Mouse (Mus musculus): Measurements from ENCODE around the gene Mtx1. TPM values are rescaled to one million over a fixed set of nuclear protein-coding genes. Genes with fewer than 3 reads are reported as not detected.

Mtx1 gene
- polyA plus RNA-seq, 2 experiments: 83.2 to 101 TPM

DNA sequence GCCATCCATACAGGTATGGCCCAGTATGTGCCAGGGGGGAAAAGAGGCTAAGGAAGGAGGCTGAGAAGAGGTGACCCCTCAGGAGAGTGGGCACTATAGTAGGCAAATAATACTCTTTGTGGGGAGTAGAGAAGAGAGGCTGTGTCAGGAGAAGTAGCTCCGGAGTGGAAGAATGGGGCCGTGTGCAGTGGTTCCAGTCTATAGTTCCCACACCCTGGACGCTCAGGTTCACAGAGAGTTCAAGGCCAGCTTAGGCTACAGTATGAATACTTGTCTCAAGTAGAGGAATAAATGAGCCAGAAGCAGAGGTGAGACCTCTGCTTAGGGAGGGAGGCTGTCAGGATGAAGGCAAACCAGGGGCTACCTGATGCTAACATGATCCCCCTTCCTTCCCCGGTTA is 2.4 kb upstream of the Mtx1 start:
- TF ChIP-seq CTCF (IDR thresholded peaks at IDR 0.05; ENCODE audit: low read depth) (no peak), EP300 (IDR thresholded peaks at IDR 0.05; ENCODE audit: low read depth) (no peak)
- Histone ChIP-seq H3K4me1 (replicated peaks; ENCODE audit: control insufficient read depth in 2 of 2, insufficient read depth in 2 of 2, low read length in 1 of 2) (peaks cover 0 to 5% of the 10 kb centered on the region in 2 experiments; a peak in 1 of 4 replicates), H3K27me3 (ENCODE audit: control insufficient read depth, insufficient read depth, low read length) (peaks cover 38% of the 10 kb centered on the region), H3K4me3 (ENCODE audit: insufficient read depth in 1 of 2, low read depth in 2 of 2, low read length in 2 of 2) (no peak overlapping the region), H3K9ac (replicated peaks) (no peak overlapping the region), H3K4me2 (ENCODE audit: low read depth) (no peak overlapping the region), H3K9me3 (ENCODE audit: control insufficient read depth, low read length) (no peaks in the 10 kb centered on the region), H3K27ac (no peak overlapping the region), H3K36me3 (replicated peaks; ENCODE audit: control insufficient read depth, insufficient read depth, low read depth) (no peaks in the 10 kb centered on the region)
- 79% methylated on average over 4 of the region's 4 CpGs for WGBS (ENCODE audit: insufficient replicate concordance)
- DNase-seq (ENCODE audit: low read depth in 3 of 3, low spot score in 3 of 3): no peak
- ATAC-seq (ENCODE audit: insufficient read depth): no peak

DNA sequence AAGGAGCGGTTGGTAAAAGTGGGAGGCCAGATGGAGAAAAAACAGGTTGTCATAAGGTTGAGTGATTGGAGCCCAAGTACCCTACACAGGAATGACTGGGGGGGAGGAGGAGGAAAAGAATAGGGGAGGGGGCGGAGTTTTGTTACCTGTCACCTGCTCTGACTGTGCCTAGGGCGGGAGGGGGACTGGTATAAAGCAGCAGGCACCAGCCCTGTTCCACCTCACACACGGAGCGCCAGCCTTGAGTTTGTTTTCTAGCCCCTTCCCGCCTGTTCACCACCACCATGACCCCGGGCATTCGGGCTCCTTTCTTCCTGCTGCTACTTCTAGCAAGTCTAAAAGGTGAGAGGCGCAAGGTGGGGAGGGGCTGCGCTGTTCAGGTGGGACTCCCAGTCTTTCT is 1.9 kb upstream of the Mtx1 start, which contains the start of gene Muc1:
Gene Muc1 (plus strand): TSS at position 222 of the 400 bp plus-strand sequence.
- Histone ChIP-seq H3K36me3 (replicated peaks; ENCODE audit: control insufficient read depth, insufficient read depth, low read depth) (no peaks in the 10 kb centered on the region), H3K4me1 (replicated peaks; ENCODE audit: control insufficient read depth in 2 of 2, insufficient read depth in 2 of 2, low read length in 1 of 2) (peaks cover 0 to 5% of the 10 kb centered on the region in 2 experiments; a peak in 1 of 4 replicates), H3K4me2 (ENCODE audit: low read depth) (peak within 1 kb of the TSS; percentile 62), H3K27ac (no peak within 1 kb of the TSS), H3K4me3 (ENCODE audit: insufficient read depth in 1 of 2, low read depth in 2 of 2, low read length in 2 of 2) (peak within 1 kb of the TSS; percentile 43 to 66), H3K9me3 (ENCODE audit: control insufficient read depth, low read length) (no peaks in the 10 kb centered on the region), H3K9ac (replicated peaks) (peak within 1 kb of the TSS; percentile 4; the same call in 1 of the 2 replicates), H3K27me3 (ENCODE audit: control insufficient read depth, insufficient read depth, low read length) (peaks cover 38% of the 10 kb centered on the region)
- ATAC-seq (ENCODE audit: insufficient read depth) (no peak), DNase-seq (ENCODE audit: low read depth in 3 of 3, low spot score in 3 of 3) (no peak)
- 40% methylated on average over 10 of the region's 10 CpGs for WGBS (ENCODE audit: insufficient replicate concordance)
- TF ChIP-seq EP300 (IDR thresholded peaks at IDR 0.05; ENCODE audit: low read depth) (no peak), CTCF (IDR thresholded peaks at IDR 0.05; ENCODE audit: low read depth) (no peak)

DNA sequence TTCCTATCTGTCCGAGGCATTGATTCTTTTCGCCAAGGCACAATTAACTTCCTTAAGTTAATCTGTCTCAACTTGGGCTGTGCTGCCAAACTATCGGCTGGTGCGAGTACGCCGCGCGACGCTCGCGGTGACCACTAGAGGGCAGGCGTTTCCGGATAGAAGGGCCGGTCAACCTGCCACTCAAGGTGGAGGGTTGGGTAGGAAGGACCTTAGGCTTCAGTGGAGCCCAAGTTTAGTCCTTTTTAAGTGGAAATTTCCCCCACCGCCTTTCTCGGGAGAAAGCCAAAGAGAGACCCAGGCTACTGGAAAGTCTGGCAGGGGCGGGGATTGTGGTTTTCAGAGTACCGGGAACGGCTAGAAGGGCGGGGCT is 1.3 kb upstream of the Mtx1 start:
- TF ChIP-seq CTCF (IDR thresholded peaks at IDR 0.05; ENCODE audit: low read depth): peak; percentile 98
- TF ChIP-seq EP300 (IDR thresholded peaks at IDR 0.05; ENCODE audit: low read depth): no peak

DNA sequence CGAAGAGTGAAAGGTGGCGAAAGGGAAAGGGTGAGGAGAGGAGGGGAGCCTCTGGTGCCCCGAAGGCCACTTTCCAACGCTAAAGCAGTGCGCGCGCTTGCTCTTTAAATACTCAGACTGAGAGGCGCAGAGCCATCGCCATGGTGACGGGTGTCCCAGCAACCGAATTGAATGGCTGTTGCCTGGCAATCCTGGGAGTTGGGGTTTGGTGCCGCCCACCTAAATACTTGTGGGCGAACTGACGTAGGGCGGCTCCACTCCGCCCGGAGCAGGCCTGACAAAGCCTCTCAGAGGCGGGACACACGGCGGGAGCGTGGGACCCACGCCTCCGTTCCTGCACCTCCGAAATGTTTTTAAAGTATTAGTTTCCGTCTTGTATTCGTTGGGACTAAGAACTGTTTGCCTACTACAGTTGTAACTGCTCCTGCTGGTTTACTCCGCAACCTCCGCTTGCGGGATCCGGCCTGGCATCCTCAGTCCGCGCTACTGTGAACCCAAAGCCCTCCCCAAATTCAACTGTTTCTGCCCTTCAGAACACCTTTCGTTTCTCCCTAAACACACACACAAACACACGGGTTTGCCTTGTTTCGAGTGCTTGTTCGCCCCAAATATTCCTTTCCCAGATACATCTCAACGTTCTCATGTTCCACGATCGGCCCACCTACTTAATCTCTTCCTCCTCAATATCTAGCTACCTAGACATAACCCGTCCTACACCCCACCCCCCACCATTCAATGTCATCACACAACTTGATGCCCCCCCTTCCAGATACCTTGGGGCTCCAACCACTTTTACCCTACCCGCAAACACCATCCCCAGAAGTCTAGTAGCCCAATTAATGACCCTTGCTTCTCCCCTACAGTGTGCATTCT is 655 bp upstream of the Mtx1 start:
- Histone ChIP-seq H3K4me2 (ENCODE audit: low read depth) (peak overlapping the region; percentile 62), H3K27ac (no peak overlapping the region), H3K9me3 (ENCODE audit: control insufficient read depth, low read length) (no peaks in the 10 kb centered on the region), H3K4me3 (ENCODE audit: insufficient read depth in 1 of 2, low read depth in 2 of 2, low read length in 2 of 2) (peak overlapping the region in 1 of 2 experiments; percentile 43; a peak in 3 of 4 replicates), H3K4me1 (replicated peaks; ENCODE audit: control insufficient read depth in 2 of 2, insufficient read depth in 2 of 2, low read length in 1 of 2) (peaks cover 0 to 5% of the 10 kb centered on the region in 2 experiments; a peak in 1 of 4 replicates), H3K27me3 (ENCODE audit: control insufficient read depth, insufficient read depth, low read length) (peaks cover 38% of the 10 kb centered on the region), H3K9ac (replicated peaks) (no peak overlapping the region), H3K36me3 (replicated peaks; ENCODE audit: control insufficient read depth, insufficient read depth, low read depth) (no peaks in the 10 kb centered on the region)
- WGBS (ENCODE audit: insufficient replicate concordance): 5% methylated on average over 41 of the region's 41 CpGs
- ATAC-seq (ENCODE audit: insufficient read depth): peak; percentile 27; the same call in 1 of the 2 replicates
- TF ChIP-seq EP300 (IDR thresholded peaks at IDR 0.05; ENCODE audit: low read depth) (no peak), CTCF (IDR thresholded peaks at IDR 0.05; ENCODE audit: low read depth) (no peak)
- peak in 1 of 3 experiments; percentile 58 for DNase-seq (ENCODE audit: low read depth in 3 of 3, low spot score in 3 of 3)

More for the DNA sequence above, 1.3 kb upstream of the Mtx1 start:
- no peaks in the 10 kb centered on the region for H3K36me3 ChIP-seq (replicated peaks; ENCODE audit: control insufficient read depth, insufficient read depth, low read depth)
- peak overlapping the region; percentile 43 to 66 for H3K4me3 ChIP-seq (ENCODE audit: insufficient read depth in 1 of 2, low read depth in 2 of 2, low read length in 2 of 2)
- H3K4me2 ChIP-seq (ENCODE audit: low read depth): peak overlapping the region; percentile 62
- H3K4me1 ChIP-seq (replicated peaks; ENCODE audit: control insufficient read depth in 2 of 2, insufficient read depth in 2 of 2, low read length in 1 of 2): peaks cover 0 to 5% of the 10 kb centered on the region in 2 experiments; a peak in 1 of 4 replicates
- peaks cover 38% of the 10 kb centered on the region for H3K27me3 ChIP-seq (ENCODE audit: control insufficient read depth, insufficient read depth, low read length)
- DNase-seq (ENCODE audit: low read depth in 3 of 3, low spot score in 3 of 3) (peak; percentile 43 to 58 (median 53)), ATAC-seq (ENCODE audit: insufficient read depth) (peak; percentile 55; the same call in 1 of the 2 replicates)
- peak overlapping the region; percentile 4; the same call in 1 of the 2 replicates for H3K9ac ChIP-seq (replicated peaks)
- under 1% methylated on average over 20 of the region's 20 CpGs for WGBS (ENCODE audit: insufficient replicate concordance)
- no peaks in the 10 kb centered on the region for H3K9me3 ChIP-seq (ENCODE audit: control insufficient read depth, low read length)
- no peak overlapping the region for H3K27ac ChIP-seq

DNA sequence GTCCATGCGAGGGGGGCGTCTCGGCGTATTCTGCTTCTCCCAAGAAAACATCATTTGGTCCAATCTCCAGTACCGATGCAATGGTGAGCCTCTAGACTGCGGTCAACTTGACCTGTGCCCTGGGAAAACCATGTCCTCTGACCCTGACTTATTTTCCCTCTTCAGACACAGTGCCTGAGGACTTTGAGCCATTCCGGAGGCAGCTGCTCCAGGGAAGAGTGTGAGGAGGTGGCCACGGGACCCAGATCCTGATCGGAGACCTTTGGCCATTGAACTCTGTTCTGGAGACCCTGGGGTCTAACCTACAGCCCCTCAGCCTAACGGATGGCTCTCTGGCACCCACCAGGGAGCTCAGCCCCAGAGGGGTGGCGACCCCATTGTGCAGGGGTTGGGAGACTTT is 527 bp downstream of the Mtx1 start:
- H3K4me3 ChIP-seq (ENCODE audit: insufficient read depth in 1 of 2, low read depth in 2 of 2, low read length in 2 of 2): no peak overlapping the region
- H3K9ac ChIP-seq (replicated peaks): no peak overlapping the region
- H3K27me3 ChIP-seq (ENCODE audit: control insufficient read depth, insufficient read depth, low read length): peaks cover 38% of the 10 kb centered on the region
- 43% methylated on average over 11 of the region's 11 CpGs for WGBS (ENCODE audit: insufficient replicate concordance)
- ATAC-seq (ENCODE audit: insufficient read depth) (no peak), DNase-seq (ENCODE audit: low read depth in 3 of 3, low spot score in 3 of 3) (no peak)
- H3K4me2 ChIP-seq (ENCODE audit: low read depth): no peak overlapping the region
- no peaks in the 10 kb centered on the region for H3K9me3 ChIP-seq (ENCODE audit: control insufficient read depth, low read length)
- no peak overlapping the region for H3K27ac ChIP-seq
- no peaks in the 10 kb centered on the region for H3K36me3 ChIP-seq (replicated peaks; ENCODE audit: control insufficient read depth, insufficient read depth, low read depth)
- TF ChIP-seq CTCF (IDR thresholded peaks at IDR 0.05; ENCODE audit: low read depth) (no peak), EP300 (IDR thresholded peaks at IDR 0.05; ENCODE audit: low read depth) (no peak)
- H3K4me1 ChIP-seq (replicated peaks; ENCODE audit: control insufficient read depth in 2 of 2, insufficient read depth in 2 of 2, low read length in 1 of 2): peaks cover 0 to 5% of the 10 kb centered on the region in 2 experiments; a peak in 1 of 4 replicates
